Mouse (Mus musculus) testis, adult 2 months (tissue): ENCODE data around the gene Hoxa3. TPM values are rescaled to one million over a fixed set of nuclear protein-coding genes. Genes with fewer than 3 reads are reported as not detected.

Experiments
- H3K27ac ChIP-seq: fragments of 200-500 bp; 2 replicates; pipeline ENCODE4 v1.5.1; 2012; ENCODE audit warnings: low read depth, low read length; ENCODE audit not compliant: control insufficient read depth, insufficient read depth
- H3K27me3 ChIP-seq: fragments of 200-500 bp; 2 replicates; pipeline ENCODE4 v1.6.1; 2012; ENCODE audit warnings: mild to moderate bottlenecking, low read length, moderate library complexity; ENCODE audit not compliant: control insufficient read depth, insufficient read depth
- H3K36me3 ChIP-seq: fragments of 200-500 bp; 2 replicates; pipeline ENCODE4 v1.6.1; 2012; ENCODE audit warnings: mild to moderate bottlenecking, low read length; ENCODE audit not compliant: control insufficient read depth, insufficient read depth
- H3K4me1 ChIP-seq: fragments of 200-500 bp; 2 replicates; pipeline ENCODE4 v1.6.1; 2012; ENCODE audit warnings: low read length; ENCODE audit not compliant: control insufficient read depth, insufficient read depth
- H3K4me3 ChIP-seq: fragments of 200-500 bp; 2 replicates; pipeline ENCODE4 v1.5.1; 2012; ENCODE audit warnings: low read depth, mild to moderate bottlenecking, low read length, moderate library complexity, mixed read lengths; ENCODE audit not compliant: control insufficient read depth
- CTCF ChIP-seq: fragments of 200-500 bp; IDR thresholded peaks from 2 replicates; pipeline ENCODE4 v1.5.1; 2012; ENCODE audit warnings: low read depth, mild to moderate bottlenecking, inconsistent platforms, low read length, moderate library complexity; ENCODE audit not compliant: control insufficient read depth, insufficient read depth, insufficient replicate concordance
- POLR2A ChIP-seq: fragments of 200-500 bp; IDR thresholded peaks from 2 replicates; pipeline ENCODE4 v1.6.1; 2012; ENCODE audit warnings: low read depth, mild to moderate bottlenecking, inconsistent platforms, low read length, moderate library complexity; ENCODE audit not compliant: control insufficient read depth
- polyA plus RNA-seq: library from polyadenylated mRNA; depleted of rRNA; stranded (reverse); fragments of >200 nt; gene quantifications from 2 replicates; pipeline ENCODE4 v1.2.3, GENCODE M21; 2012

Gene Hoxa3
- polyA plus RNA-seq, 1 experiment: 5.8 TPM

GRCm38 (mm10) chr6:52153270-52153669 is 59.9 kb downstream of the Hoxa3 start:
- TF ChIP-seq POLR2A (no peak), CTCF (no peak)
- Histone ChIP-seq H3K4me1 (peaks cover 9% of the 10 kb centered on the region), H3K36me3 (no peaks in the 10 kb centered on the region), H3K27ac (no peak overlapping the region), H3K27me3 (no peaks in the 10 kb centered on the region; the same call in 1 of the 2 replicates), H3K4me3 (no peak overlapping the region)

DNA sequence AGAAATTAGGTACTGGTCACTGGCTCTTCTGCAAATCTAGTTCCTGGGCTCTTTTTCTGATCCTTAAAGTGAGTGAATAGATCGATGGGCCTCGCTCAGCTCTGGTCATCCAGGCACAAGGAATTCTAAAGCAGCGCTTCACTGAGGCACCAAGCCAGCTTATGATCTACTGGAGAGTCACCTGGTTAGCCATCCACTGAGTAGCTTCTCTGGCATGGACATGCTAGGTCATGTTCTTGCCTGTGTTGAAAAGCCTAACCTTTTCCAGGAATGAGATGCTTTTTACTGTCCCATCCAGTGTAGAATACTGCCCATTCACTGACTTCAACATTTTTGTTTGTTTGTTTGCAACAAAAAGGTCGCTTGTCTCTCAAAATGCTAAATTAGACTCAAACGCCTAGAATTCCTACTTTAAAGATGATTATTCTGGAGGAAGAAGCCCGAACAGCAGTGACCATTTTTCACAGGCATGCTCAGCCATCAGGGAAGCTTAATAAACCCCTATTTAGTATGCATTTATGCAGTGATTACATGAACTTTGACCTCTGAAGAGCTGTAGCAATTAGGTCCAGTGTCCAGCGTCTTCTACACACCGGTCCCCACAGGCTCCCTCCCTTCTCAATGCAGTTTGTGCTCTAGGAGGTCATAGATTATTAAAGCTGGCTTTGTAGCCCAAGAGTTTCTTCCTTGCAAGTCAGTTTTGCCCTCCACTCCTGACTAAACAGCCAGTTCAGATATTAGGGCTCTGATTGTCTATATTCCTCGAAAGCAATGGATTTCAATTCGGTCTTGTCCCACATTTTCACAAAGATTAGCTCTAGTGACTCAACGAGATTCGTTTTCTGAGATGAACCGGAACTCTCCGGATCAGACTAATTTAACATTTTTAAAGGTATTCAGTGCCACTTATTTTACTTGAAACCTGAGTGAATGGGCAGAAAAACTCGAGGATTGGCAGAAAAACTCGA is 60.6 kb downstream of the Hoxa3 start:
- Histone ChIP-seq H3K27ac (no peak overlapping the region), H3K4me3 (no peak overlapping the region), H3K27me3 (no peaks in the 10 kb centered on the region; the same call in 1 of the 2 replicates), H3K36me3 (no peaks in the 10 kb centered on the region), H3K4me1 (peaks cover 1% of the 10 kb centered on the region)
- no peak for TF ChIP-seq CTCF
- no peak for TF ChIP-seq POLR2A

- TF ChIP-seq POLR2A (no peak), CTCF (no peak)
- no peak overlapping the region for H3K27ac ChIP-seq
- H3K36me3 ChIP-seq: no peaks in the 10 kb centered on the region
- no peaks in the 10 kb centered on the region; the same call in 1 of the 2 replicates for H3K27me3 ChIP-seq
- no peak overlapping the region for H3K4me3 ChIP-seq
- H3K4me1 ChIP-seq: no peaks in the 10 kb centered on the region
Observed at GRCm38 (mm10) chr6:52151571-52151970, 61.6 kb downstream of the Hoxa3 start.

- Histone ChIP-seq H3K27me3 (no peaks in the 10 kb centered on the region; the same call in 1 of the 2 replicates), H3K4me1 (no peaks in the 10 kb centered on the region), H3K4me3 (no peak overlapping the region), H3K27ac (no peak overlapping the region), H3K36me3 (no peaks in the 10 kb centered on the region)
- TF ChIP-seq CTCF (no peak), POLR2A (no peak)
Observed at GRCm38 (mm10) chr6:52150401-52150966, 62.7 kb downstream of the Hoxa3 start.

DNA sequence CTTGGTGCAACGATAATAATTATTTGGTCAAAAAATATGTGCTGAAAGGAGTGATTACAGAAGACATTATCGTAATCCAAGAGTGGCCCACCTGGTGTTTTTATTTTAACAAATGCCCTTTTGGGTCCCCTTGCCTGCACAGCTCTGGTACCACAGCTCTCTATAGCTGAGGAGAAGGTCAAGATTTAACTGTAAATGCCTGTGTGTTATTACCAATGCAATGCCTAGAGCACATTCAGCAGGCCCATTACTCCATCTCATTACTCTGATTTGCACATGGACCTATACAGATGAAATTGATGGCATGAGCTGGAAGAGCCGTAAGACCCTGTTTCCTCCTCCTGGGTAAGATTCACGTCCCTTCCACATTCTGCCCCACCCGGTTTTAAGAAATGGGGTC is 74.0 kb downstream of the Hoxa3 start:
- no peak for TF ChIP-seq POLR2A
- TF ChIP-seq CTCF: no peak
- H3K4me1 ChIP-seq: peaks cover 2% of the 10 kb centered on the region

DNA sequence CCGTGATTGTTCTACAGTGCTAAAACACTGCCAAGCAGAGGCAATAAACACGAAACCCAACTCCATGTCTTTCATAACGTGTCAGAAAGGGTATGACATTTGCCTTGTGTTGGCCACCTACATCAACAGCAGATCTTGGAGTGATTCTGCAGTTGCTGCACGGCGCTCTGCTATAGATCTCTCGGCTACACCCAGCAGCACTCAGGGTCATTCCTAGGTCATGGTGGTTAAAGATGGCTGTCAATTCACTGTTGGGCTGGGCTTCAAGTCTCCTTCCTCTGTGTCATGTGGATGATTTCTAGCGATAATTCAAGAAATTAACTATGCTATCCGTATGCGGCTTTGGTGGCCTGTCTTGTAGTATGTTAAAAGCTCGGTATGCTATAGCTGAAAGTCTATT is 74.6 kb downstream of the Hoxa3 start:
- H3K27ac ChIP-seq: no peak overlapping the region
- TF ChIP-seq CTCF (no peak), POLR2A (no peak)

More for the DNA sequence above, 74.0 kb downstream of the Hoxa3 start:
- no peak overlapping the region for H3K4me3 ChIP-seq
- no peak overlapping the region for H3K27ac ChIP-seq
- H3K36me3 ChIP-seq: no peaks in the 10 kb centered on the region
- H3K27me3 ChIP-seq: no peaks in the 10 kb centered on the region

GRCm38 (mm10) chr6:52137841-52138535 is 75.1 kb downstream of the Hoxa3 start:
- Histone ChIP-seq H3K36me3 (no peaks in the 10 kb centered on the region), H3K4me3 (no peak overlapping the region), H3K27me3 (no peaks in the 10 kb centered on the region), H3K27ac (no peak overlapping the region), H3K4me1 (peaks cover 2% of the 10 kb centered on the region)
- TF ChIP-seq CTCF (no peak), POLR2A (no peak)

More for the DNA sequence above, 74.6 kb downstream of the Hoxa3 start:
- Histone ChIP-seq H3K27me3 (no peaks in the 10 kb centered on the region), H3K36me3 (no peaks in the 10 kb centered on the region), H3K4me3 (no peak overlapping the region), H3K4me1 (peaks cover 2% of the 10 kb centered on the region)
